Mouse (Mus musculus) cerebellum, adult 2 months (tissue): ENCODE data around the gene Acot3. TPM values are rescaled to one million over a fixed set of nuclear protein-coding genes. Genes with fewer than 3 reads are reported as not detected.
"Not testable (repeated sequence)": the region's sequence is repeated elsewhere in the genome, so short reads cannot be mapped to it uniquely, and the experiment has no call there.

ENCODE experiments used
- DNase-seq, 2 experiments: peaks; one replicate each; pipeline ENCODE4 v3.0.0; 2021
- H3K27ac ChIP-seq: fragments of 200-500 bp; 2 replicates; pipeline ENCODE4 v1.5.1; 2012; ENCODE audit warnings: low read length, control low read depth, inconsistent platforms; ENCODE audit not compliant: insufficient read depth
- H3K27me3 ChIP-seq: fragments of 200-500 bp; 2 replicates; pipeline ENCODE4 v1.6.1; 2012; ENCODE audit warnings: inconsistent platforms, mild to moderate bottlenecking, low read length, moderate library complexity; ENCODE audit not compliant: control insufficient read depth, insufficient read depth
- H3K4me1 ChIP-seq: fragments of 200-500 bp; 2 replicates; pipeline ENCODE4 v1.6.1; 2011; ENCODE audit warnings: low read length; ENCODE audit not compliant: control insufficient read depth, insufficient read depth
- H3K4me3 ChIP-seq: fragments of 200-500 bp; replicated peaks from 2 replicates; pipeline ENCODE3; 2011; ENCODE audit warnings: mild to moderate bottlenecking, low read depth, low read length, control low read depth; ENCODE audit not compliant: insufficient read depth
- CTCF ChIP-seq: fragments of 200-500 bp; IDR thresholded peaks from 2 replicates; pipeline ENCODE4 v1.5.1; 2011; ENCODE audit warnings: low read depth, mild to moderate bottlenecking, control low read depth, low read length, moderate library complexity, borderline replicate concordance; ENCODE audit not compliant: insufficient read depth
- POLR2A ChIP-seq: fragments of 200-500 bp; IDR thresholded peaks from 2 replicates; pipeline ENCODE4 v1.6.1; 2011; ENCODE audit warnings: low read length, control low read depth, borderline replicate concordance; ENCODE audit not compliant: insufficient read depth
- WGBS: fragments of 180-500 bp; shearing (Covaris S2); methylation state at CpG from one replicate; pipeline ENCODE4 v1.1.7; 2018; 5-methylcytosine and 5-hydroxymethylcytosine counted together
- polyA plus RNA-seq: library from polyadenylated mRNA; depleted of rRNA; stranded (reverse); fragments of >200 nt; gene quantifications from 2 replicates; pipeline ENCODE4 v1.2.3, GENCODE M21; 2012

The Acot3 gene
- polyA plus RNA-seq, 1 experiment: 0.61 TPM

DNA sequence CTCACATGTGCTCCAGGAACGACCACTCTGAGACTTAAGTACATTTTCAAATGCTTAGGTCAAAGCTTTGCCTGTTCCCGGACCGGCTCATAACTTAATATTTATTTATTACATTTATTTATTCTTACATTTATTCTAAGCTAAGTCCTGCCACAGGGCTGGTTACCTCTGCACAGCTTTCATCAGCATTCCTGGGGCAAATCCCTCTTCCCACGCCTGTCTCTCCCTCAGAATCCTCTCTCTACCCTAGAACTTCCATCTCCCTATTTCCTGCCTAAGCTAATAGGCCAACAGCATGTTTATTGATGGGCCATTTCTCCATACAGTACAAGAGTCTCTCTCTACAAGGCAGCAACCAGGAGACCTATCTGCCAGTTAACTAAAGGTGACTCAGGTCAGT lies 15.8 kb downstream of the Acot3 start:
- TF ChIP-seq POLR2A (no peak), CTCF (no peak)
- Histone ChIP-seq H3K4me3 (no peak overlapping the region), H3K27ac (no peak overlapping the region), H3K4me1 (no peaks in the 10 kb centered on the region), H3K27me3 (no peaks in the 10 kb centered on the region; the same call in 1 of the 2 replicates)
- WGBS: 90% methylated on average over 4 of the region's 4 CpGs
- DNase-seq: no peak

DNA sequence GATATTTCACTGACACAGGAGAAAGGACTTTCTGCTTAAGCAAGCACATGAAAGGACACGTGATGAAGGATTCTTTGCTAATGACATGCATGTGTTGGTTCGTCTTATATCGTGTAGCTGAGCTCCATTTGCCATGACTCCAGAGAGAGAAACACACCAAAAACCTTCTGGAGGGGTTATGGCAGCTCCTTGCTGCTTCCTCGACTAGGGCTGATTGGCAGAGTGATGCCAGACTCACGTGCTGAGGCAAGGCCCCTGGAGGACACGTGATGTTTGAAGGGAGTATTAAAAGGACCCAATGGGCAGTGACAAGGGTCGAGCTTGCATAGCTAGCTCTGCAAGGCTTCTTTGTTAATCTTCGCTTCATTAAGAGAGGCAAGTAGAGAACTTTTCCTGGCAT lies 16.4 kb downstream of the Acot3 start:
- WGBS: 61% methylated on average over 8 of the region's 8 CpGs
- DNase-seq: no peak
- Histone ChIP-seq H3K27ac (no peak overlapping the region), H3K4me3 (no peak overlapping the region), H3K4me1 (no peaks in the 10 kb centered on the region), H3K27me3 (no peaks in the 10 kb centered on the region; the same call in 1 of the 2 replicates)
- TF ChIP-seq POLR2A (no peak), CTCF (no peak)

DNA sequence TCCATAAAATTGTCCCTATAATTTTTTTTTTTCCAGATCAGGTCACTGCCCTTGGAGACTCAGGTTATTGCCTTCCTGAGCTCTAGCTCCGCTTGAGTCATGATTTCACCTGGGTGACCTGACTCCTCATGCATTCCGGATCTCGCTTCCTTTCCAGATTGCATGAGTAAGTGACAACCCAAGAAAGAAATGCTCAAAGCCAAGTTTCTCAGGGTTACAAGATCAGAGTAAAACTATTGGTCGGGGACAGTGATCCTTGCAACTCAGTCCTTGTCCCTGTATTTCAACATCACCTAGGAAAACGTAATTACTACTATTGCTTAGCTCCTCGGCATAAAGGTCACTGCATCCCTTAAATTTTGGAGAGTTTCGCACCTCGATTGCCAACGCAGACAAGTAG lies 17.0 kb downstream of the Acot3 start, which contains the start of gene Acot5:
Gene Acot5, plus strand, starts transcription at position 340 of the 400 bp plus-strand sequence.
- DNase-seq: no peak
- H3K4me1 ChIP-seq: no peaks in the 10 kb centered on the region
- peak within 1 kb of the TSS; percentile 44 for H3K4me3 ChIP-seq
- 53% methylated on average over 9 of the region's 9 CpGs for WGBS
- no peak for TF ChIP-seq CTCF
- no peak for TF ChIP-seq POLR2A
- no peak within 1 kb of the TSS for H3K27ac ChIP-seq
- H3K27me3 ChIP-seq: no peaks in the 10 kb centered on the region; the same call in 1 of the 2 replicates

DNA sequence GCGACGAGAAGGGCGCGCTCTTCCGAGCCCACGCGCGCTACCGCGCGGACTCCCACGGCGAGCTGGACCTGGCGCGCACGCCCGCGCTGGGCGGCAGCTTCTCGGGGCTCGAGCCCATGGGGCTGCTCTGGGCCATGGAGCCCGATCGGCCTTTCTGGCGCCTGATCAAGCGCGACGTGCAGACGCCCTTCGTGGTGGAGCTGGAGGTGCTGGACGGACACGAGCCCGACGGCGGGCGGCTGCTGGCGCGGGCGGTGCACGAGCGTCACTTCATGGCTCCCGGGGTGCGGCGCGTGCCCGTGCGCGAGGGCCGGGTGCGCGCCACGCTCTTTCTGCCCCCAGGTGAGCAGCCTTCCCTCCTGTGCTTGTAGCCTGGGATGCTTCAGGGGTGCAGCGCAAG lies 17.6 kb downstream of the Acot3 start:
- H3K27ac ChIP-seq, H3K27me3 ChIP-seq, H3K4me1 ChIP-seq: not testable (repeated sequence)
- peak; percentile 41 to 58 for DNase-seq
- 2% methylated on average over 47 of the region's 52 CpGs for whole genome bisulfite sequencing
- peak overlapping the region; percentile 44 for H3K4me3 ChIP-seq

DNA sequence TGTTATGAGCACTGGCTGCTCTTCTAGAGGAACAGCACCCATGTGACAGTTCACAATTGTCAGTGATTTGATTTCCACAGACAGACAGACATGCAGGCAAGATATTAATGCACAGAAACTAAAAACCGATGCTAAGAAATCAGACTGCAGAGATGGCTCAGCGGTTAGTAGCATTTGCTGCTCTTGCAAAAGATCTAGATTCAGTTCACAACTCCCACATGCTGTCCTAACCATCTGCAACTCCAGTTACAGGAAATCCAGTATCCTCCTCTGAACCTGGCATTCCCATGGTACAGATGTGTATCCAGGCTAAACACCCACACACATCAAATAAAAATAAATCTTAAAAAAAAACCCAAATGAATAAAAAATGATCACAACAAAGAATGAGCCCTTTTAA lies 19.8 kb downstream of the Acot3 start:
- TF ChIP-seq CTCF (no peak), POLR2A (no peak)
- 89% methylated on average over 2 of the region's 2 CpGs for WGBS
- DNase-seq: no peak

DNA sequence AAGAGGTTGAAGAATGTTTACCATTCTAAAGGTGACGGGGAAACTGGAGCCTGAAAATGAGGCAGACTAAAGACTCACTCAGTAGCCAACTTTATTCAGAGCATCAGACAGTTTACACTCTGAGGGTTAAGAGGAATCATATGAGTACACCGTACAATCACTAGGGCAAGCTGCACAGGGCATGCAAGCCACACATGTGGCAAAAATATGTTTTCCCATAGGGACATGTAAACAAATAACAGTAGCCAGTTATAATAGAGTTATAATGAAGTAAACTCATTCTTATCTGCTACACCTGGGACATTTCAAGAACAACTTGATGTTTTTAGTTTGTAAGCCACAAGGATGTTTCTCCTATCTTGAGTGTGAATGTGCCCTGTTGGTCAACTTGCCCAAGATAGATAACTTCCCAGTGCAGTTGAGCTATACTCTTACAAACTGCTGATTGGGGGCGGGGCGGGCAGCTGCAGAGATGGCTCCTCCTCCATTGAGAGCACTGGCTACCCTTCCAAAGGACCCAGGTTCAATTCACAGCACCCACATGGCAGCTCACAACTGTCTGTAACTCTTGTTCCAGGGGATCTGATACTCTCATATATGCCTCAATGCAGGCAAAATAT lies 25.5 kb downstream of the Acot3 start:
- no peak overlapping the region for H3K27ac ChIP-seq
- H3K27me3 ChIP-seq: no peaks in the 10 kb centered on the region
- no peak overlapping the region for H3K4me3 ChIP-seq
- no peak for TF ChIP-seq CTCF
- WGBS: 87% methylated on average over 4 of the region's 4 CpGs
- no peaks in the 10 kb centered on the region for H3K4me1 ChIP-seq
- no peak for DNase-seq

More for the DNA sequence above, 19.8 kb downstream of the Acot3 start:
- Histone ChIP-seq H3K27me3 (no peaks in the 10 kb centered on the region; the same call in 1 of the 2 replicates), H3K4me1 (no peaks in the 10 kb centered on the region), H3K4me3 (no peak overlapping the region), H3K27ac (no peak overlapping the region)

DNA sequence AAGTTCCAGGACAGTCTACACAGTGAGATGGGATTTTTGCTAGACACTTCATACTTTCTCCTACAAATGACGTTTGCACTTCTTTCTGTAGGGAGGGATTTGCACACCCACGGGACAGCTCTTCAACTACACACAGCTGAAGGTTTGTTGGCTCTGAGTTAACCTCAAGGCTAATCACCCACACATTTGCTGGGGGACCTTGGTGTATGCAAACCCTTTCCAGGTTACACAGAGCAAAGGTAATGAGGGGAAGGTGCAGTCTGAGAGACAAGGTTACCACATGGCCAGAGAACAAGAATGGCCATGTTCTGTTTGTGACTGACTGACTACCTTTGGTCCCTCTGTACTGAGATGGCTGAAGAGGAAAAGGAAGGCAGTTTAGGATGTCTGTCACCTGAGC lies 31.9 kb downstream of the Acot3 start:
- H3K27ac ChIP-seq: no peak overlapping the region
- 84% methylated on average over 2 of the region's 2 CpGs for WGBS
- H3K4me3 ChIP-seq: no peak overlapping the region
- TF ChIP-seq CTCF (no peak), POLR2A (no peak)
- no peaks in the 10 kb centered on the region for H3K4me1 ChIP-seq
- no peaks in the 10 kb centered on the region for H3K27me3 ChIP-seq
- DNase-seq: no peak

DNA sequence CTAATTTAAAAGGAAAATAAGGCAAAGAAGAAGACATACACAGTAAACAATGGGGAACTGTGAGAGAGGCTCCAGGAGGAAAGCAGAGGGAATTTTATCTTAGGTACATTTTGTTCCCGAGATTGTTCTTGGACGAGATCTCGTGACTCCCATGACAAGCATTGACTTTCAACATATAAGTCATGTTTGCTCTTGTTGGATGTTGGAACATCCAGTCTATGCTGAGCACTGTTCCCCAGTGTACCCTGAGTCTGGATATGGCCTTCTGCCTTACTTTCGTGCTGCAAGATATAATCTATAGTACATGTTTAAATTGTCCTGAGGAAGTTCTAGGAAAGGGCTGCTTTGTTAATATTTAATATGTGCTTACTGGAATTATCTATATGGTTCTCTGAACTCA lies 32.6 kb downstream of the Acot3 start:
- no peak for TF ChIP-seq CTCF
- TF ChIP-seq POLR2A: no peak
- 95% methylated on average over 4 of the region's 4 CpGs for WGBS

DNA sequence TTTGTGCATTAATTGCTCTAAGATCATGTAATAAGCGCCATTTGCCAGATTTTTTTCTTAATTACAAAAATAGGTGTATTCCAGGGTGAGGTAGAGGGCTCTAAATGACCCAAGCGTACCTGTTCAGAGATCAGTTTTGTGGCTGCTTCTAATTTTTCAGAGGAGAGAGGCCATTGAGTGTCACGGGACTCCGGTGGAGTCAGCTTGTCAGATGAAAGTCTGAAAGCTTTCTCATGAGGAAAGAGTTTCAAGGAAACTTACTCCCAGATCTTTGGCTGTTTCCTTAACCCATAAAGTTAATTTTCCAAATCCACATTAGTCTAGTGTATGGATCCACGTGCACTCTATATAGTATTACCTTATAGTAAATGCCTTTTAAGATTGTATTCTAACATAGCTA lies 42.7 kb downstream of the Acot3 start:
- not testable (repeated sequence) for H3K27ac ChIP-seq, H3K4me3 ChIP-seq, H3K4me1 ChIP-seq, H3K27me3 ChIP-seq, DNase-seq
- 91% methylated on average over 5 of the region's 5 CpGs for WGBS

More for the DNA sequence above, 32.6 kb downstream of the Acot3 start:
- no peak overlapping the region for H3K27ac ChIP-seq
- H3K4me1 ChIP-seq: no peaks in the 10 kb centered on the region
- H3K27me3 ChIP-seq: no peaks in the 10 kb centered on the region
- no peak for DNase-seq
- H3K4me3 ChIP-seq: no peak overlapping the region
